Mouse (Mus musculus) cerebellum, postnatal 10 days (tissue): ENCODE results near the gene Hint1.

Experiments
- DNase-seq, 2 experiments: peaks; one replicate each; pipeline ENCODE4 v3.0.0; 2021; ENCODE audit warnings: mixed read lengths in 2 of 2

Hint1 gene

GRCm38 (mm10) chr11:54861471-54862420, 4.4 kb upstream of the Hint1 start:
- DNase-seq = peak in 1 of 2 experiments; percentile 42

- DNase-seq = peak; percentile 80 to 82
Observed at GRCm38 (mm10) chr11:54862621-54863520, 3.3 kb upstream of the Hint1 start.

GRCm38 (mm10) chr11:54865330-54866085, 675 bp upstream of the Hint1 start:
- no peak for DNase-seq

- DNase-seq = peak in 1 of 2 experiments; percentile 48
Observed at GRCm38 (mm10) chr11:54867049-54867385, 834 bp downstream of the Hint1 start.

- DNase-seq = no peak
Observed at GRCm38 (mm10) chr11:54867903-54868434, 1.8 kb downstream of the Hint1 start.

GRCm38 (mm10) chr11:54868445-54868844, 2.3 kb downstream of the Hint1 start:
- no peak for DNase-seq

- DNase-seq = no peak
Observed at GRCm38 (mm10) chr11:54869318-54869717, 3.1 kb downstream of the Hint1 start.

GRCm38 (mm10) chr11:54871831-54872537, 5.8 kb downstream of the Hint1 start:
- no peak for DNase-seq

- DNase-seq = no peak
Observed at GRCm38 (mm10) chr11:54876031-54876430, 9.8 kb downstream of the Hint1 start.

- no peak for DNase-seq
Observed at GRCm38 (mm10) chr11:54878893-54879292, 12.7 kb downstream of the Hint1 start.

- peak; percentile 73 to 79 for DNase-seq
Observed at GRCm38 (mm10) chr11:54879434-54879833, 13.3 kb downstream of the Hint1 start.

GRCm38 (mm10) chr11:54879922-54880321, 13.7 kb downstream of the Hint1 start:
- no peak for DNase-seq

- no peak for DNase-seq
Observed at GRCm38 (mm10) chr11:54881051-54881474, 14.9 kb downstream of the Hint1 start.

- DNase-seq = no peak
Observed at GRCm38 (mm10) chr11:54882671-54883070, 16.5 kb downstream of the Hint1 start.

- no peak for DNase-seq
Observed at GRCm38 (mm10) chr11:54884197-54884828, 18.1 kb downstream of the Hint1 start.

GRCm38 (mm10) chr11:54884937-54885336, 18.8 kb downstream of the Hint1 start:
- DNase-seq = peak in 1 of 2 experiments; percentile 22

GRCm38 (mm10) chr11:54885406-54885805, 19.2 kb downstream of the Hint1 start:
- no peak for DNase-seq

GRCm38 (mm10) chr11:54887927-54888326, 21.7 kb downstream of the Hint1 start:
- DNase-seq = no peak

- no peak for DNase-seq
Observed at GRCm38 (mm10) chr11:54891341-54891740, 25.2 kb downstream of the Hint1 start.

- DNase-seq = no peak
Observed at GRCm38 (mm10) chr11:54892091-54892490, 25.9 kb downstream of the Hint1 start.

- DNase-seq = no peak
Observed at GRCm38 (mm10) chr11:54894589-54894988, 28.4 kb downstream of the Hint1 start.
